Mouse (Mus musculus) lung, postnatal 0 days (tissue): ENCODE measurements around the gene Proser3.

Experiments used
- CTCF ChIP-seq: IDR thresholded peaks from 2 replicates; pipeline ENCODE4 v1.5.1; 2016; ENCODE audit warnings: antibody characterized with exemption, mild to moderate bottlenecking
- EP300 ChIP-seq: IDR thresholded peaks from 2 replicates; pipeline ENCODE4 v1.6.1; 2016; ENCODE audit warnings: antibody characterized with exemption, mild to moderate bottlenecking, control low read depth

DNA sequence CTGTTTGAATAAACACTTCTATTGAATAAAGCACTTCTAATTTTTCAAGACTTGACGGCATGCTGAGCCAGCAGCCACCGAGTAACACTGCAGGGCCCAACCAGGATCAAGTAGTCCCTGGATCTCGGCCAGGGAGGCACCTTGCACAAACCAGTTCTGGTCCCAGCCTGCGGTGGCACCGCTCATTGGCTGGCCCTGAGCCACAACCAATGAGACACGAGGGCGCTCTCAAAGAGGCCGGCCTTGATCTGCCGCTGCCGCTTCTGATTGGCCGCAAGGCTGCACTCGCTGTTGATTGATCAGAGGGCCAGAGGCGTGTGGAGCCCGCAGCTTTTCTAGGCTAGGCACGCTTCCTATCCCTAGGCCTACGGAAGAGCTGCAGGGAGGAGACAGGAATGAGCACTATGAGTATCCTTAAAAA lies 47.8 kb upstream of the Proser3 start:
- no peak for TF ChIP-seq CTCF
- TF ChIP-seq EP300: peak; percentile 92
